Mouse (Mus musculus): ENCODE measurements around the gene Cacnb3. TPM values are rescaled to one million over a fixed set of nuclear protein-coding genes. Genes with fewer than 3 reads are reported as not detected.

The Cacnb3 gene
- polyA plus RNA-seq, 1 experiment from 2014 or later = 22.8 TPM

DNA sequence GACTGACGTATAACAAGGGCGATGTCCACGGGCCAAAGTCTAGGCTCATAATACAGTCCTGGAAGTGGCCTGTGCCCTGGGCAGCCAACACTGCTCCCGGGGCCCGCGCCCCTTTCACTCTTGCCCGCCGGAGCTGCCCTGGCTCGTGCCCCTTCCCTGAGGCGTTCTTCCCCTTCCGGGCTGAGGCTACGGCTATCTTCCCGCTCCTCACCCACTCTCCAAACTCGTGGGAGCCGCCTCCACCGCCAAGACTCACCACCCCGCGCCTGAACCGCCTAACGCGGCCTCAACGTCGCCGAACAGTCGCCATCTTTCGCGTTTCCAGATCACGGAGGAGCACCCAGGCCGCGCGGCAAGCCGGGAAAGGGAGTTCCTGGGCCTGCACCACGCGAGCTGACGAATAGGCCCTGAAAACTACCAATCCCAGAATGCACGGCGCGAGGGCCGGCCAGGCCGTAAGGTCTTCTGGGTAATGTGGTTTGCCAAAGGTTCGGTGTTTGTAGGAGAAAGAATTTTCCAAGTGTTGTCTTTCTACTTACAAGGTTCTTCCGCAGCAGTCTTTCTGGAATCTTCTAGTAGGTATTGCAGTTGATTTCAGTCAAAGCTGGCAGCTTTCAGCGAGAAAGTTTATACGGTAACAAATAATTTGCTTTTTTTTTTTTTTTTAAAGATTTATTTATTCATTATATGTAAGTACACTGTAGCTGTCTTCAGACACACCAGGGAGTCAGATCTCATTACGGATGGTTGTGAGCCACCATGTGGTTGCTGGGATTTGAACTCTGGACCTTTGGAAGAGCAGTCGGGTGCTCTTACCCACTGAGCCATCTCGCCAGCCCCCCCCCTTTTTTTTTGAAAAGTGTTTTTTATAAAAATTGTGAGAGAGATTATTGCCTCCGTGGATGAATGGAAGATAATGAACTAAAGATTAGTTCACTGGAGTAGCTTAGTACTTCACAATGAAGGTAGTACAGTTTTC, 32.2 kb downstream of the Cacnb3 start, which contains the start of gene Ddx23:
Ddx23 (minus strand) TSS at position 328 of the 979 bp plus-strand sequence.
- Histone ChIP-seq H3K9me3 (ENCODE audit: control insufficient read depth, low read length) (no peaks in the 10 kb centered on the region), H3K36me3 (ENCODE audit: control insufficient read depth, insufficient read depth, low read length) (peaks cover 8% of the 10 kb centered on the region), H3K4me2 (ENCODE audit: low read depth, low read length) (peak within 1 kb of the TSS; percentile 63), H3K27ac (ENCODE audit: low read length) (peak within 1 kb of the TSS; percentile 93), H3K4me3 (ENCODE audit: low read length) (peak within 1 kb of the TSS; percentile 75), H3K27me3 (replicated peaks; ENCODE audit: control insufficient read depth, insufficient read depth, low read length) (no peaks in the 10 kb centered on the region), H3K9ac (ENCODE audit: low read depth, low read length) (peak within 1 kb of the TSS; percentile 91), H3K4me1 (ENCODE audit: control insufficient read depth, insufficient read depth, low read length) (no peaks in the 10 kb centered on the region)
- ATAC-seq = peak; percentile 97
- WGBS = 4% methylated on average over 47 of the region's 48 CpGs

DNA sequence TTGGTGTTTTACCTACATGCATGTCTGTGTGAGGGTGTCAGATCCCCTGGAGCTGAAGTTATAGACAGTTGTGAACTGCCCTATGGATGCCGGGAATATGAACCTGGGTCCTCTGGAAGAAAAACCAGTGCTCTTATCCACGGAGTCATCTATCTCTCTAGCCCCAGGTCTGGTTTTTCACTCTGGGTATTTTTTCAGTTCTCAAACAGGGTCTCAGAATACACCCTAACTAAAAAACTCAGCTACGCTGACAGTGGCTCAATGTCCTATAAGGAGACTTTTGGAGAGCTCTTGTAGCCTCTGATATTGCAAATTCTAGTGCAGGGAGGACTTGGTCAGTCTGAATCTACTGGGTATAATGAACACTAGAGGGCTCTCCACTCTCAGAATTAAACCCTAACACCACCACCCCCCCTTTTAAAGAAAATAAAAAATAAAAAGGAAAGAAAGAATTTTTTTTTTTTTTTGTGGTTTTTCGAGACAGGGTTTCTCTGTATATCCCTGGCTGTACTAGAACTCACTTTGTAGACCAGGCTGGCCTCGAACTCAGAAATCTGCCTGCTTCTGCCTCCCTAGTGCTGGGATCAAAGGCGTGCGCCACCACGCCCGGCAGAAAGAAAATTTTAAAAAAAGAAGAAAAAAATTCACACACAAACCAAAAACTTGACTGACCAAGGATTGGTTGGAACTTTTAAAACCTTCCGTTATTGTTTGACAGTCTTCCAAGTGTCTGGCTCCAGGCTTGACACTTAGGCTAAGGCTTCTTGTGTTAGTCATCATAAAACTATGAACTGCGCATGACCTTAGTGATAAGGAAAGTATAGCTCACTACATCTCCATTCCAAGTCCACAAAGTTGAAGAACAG, 33.6 kb downstream of the Cacnb3 start:
- Histone ChIP-seq H3K9ac (ENCODE audit: low read depth, low read length) (no peak overlapping the region), H3K27me3 (replicated peaks; ENCODE audit: control insufficient read depth, insufficient read depth, low read length) (no peaks in the 10 kb centered on the region), H3K4me2 (ENCODE audit: low read depth, low read length) (no peak overlapping the region), H3K4me3 (ENCODE audit: low read length) (no peak overlapping the region), H3K4me1 (ENCODE audit: control insufficient read depth, insufficient read depth, low read length) (no peaks in the 10 kb centered on the region), H3K36me3 (ENCODE audit: control insufficient read depth, insufficient read depth, low read length) (no peaks in the 10 kb centered on the region), H3K27ac (ENCODE audit: low read length) (no peak overlapping the region), H3K9me3 (ENCODE audit: control insufficient read depth, low read length) (no peaks in the 10 kb centered on the region)
- 70% methylated on average over 11 of the region's 11 CpGs for whole genome bisulfite sequencing
- no peak for ATAC-seq

DNA sequence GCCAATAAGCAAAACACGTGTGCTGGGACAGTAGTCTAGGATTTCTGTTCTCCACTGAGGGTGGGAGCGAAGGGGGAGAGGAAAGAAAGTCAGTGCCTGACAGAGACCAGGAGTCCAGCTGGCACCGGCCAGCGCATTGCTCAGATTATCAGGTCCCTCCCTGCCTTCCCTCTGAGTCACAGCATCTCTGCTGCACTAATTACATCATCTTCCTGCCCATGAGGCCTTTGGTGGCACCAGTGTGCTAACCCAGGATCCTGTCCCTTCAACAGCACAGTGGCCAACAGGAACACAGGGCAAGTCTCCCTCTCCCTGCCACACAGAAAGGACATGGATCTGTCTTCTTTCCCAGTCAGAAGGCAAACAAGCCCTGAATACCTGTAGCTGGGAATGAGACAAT, 42.0 kb downstream of the Cacnb3 start:
- WGBS = 50% methylated on average over 4 of the region's 4 CpGs
- H3K4me3 ChIP-seq (ENCODE audit: low read length) = no peak overlapping the region
- H3K9ac ChIP-seq (ENCODE audit: low read depth, low read length) = no peak overlapping the region
- H3K9me3 ChIP-seq (ENCODE audit: control insufficient read depth, low read length) = no peaks in the 10 kb centered on the region
- peaks cover 12% of the 10 kb centered on the region for H3K4me1 ChIP-seq (ENCODE audit: control insufficient read depth, insufficient read depth, low read length)
- H3K36me3 ChIP-seq (ENCODE audit: control insufficient read depth, insufficient read depth, low read length) = no peaks in the 10 kb centered on the region
- peaks cover 23% of the 10 kb centered on the region for H3K27me3 ChIP-seq (replicated peaks; ENCODE audit: control insufficient read depth, insufficient read depth, low read length)
- no peak overlapping the region for H3K27ac ChIP-seq (ENCODE audit: low read length)
- ATAC-seq = no peak
- H3K4me2 ChIP-seq (ENCODE audit: low read depth, low read length) = no peak overlapping the region

DNA sequence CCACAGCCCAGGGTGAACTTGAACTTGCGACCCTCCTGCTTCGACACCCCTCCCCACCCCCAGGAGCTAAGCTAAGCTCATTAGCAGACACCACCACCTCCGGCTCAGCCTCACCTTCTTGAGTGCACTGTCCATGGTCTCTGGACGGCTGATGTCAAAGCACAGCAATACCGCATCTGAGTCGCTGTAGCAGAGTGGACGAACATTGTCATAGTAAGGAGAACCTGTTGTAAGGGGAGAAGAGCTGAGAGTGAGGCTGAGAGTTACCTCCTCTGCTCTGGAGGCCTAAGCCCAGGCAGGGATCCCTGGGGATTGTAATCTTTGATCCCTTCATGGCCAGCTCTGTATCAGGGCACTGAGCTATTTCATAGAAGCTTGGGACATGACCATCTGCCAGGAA, 43.1 kb downstream of the Cacnb3 start:
- Histone ChIP-seq H3K27ac (ENCODE audit: low read length) (no peak overlapping the region), H3K4me3 (ENCODE audit: low read length) (no peak overlapping the region), H3K9ac (ENCODE audit: low read depth, low read length) (no peak overlapping the region), H3K4me1 (ENCODE audit: control insufficient read depth, insufficient read depth, low read length) (peaks cover 13% of the 10 kb centered on the region), H3K27me3 (replicated peaks; ENCODE audit: control insufficient read depth, insufficient read depth, low read length) (peaks cover 28% of the 10 kb centered on the region), H3K9me3 (ENCODE audit: control insufficient read depth, low read length) (no peaks in the 10 kb centered on the region), H3K36me3 (ENCODE audit: control insufficient read depth, insufficient read depth, low read length) (no peaks in the 10 kb centered on the region), H3K4me2 (ENCODE audit: low read depth, low read length) (no peak overlapping the region)
- no peak for ATAC-seq
- WGBS = 79% methylated on average over 7 of the region's 7 CpGs

DNA sequence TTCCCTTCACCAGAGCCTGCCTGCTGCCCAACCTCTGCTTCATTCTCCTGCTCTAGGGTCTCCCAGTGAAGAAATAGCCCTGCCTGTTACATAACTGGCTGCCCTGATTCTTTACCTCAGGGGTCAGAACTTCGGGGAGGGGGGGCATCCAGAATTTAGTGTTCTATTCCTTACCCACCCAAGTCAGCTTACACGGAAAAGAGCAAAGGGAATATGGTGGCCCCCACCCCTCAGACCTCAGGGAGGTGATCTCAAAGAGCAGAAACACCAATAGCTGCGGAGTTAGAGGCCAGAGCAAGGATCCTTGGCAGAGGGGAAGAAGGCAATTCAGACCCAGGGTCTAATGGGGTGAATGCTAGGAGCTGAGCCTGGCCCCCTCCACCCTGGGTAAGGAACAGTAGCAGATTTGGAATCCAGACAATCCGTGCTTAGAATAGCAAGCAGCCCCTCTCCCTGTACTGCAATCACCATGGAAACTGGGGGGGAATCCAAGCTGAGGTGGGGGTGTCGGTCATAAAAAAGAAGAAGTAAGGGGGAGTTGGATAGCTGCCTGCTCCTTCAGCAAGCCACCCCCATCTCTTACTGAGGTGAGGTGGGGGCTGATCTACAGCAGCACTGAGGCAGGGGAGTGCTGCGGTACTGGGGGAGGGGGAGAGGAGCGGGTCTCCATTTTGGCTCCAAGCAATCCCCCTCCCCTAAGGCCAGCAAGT, 43.8 kb downstream of the Cacnb3 start:
- no peak for ATAC-seq
- no peaks in the 10 kb centered on the region for H3K9me3 ChIP-seq (ENCODE audit: control insufficient read depth, low read length)
- no peak overlapping the region for H3K27ac ChIP-seq (ENCODE audit: low read length)
- H3K27me3 ChIP-seq (replicated peaks; ENCODE audit: control insufficient read depth, insufficient read depth, low read length) = peaks cover 28% of the 10 kb centered on the region
- H3K4me2 ChIP-seq (ENCODE audit: low read depth, low read length) = no peak overlapping the region
- peaks cover 13% of the 10 kb centered on the region for H3K4me1 ChIP-seq (ENCODE audit: control insufficient read depth, insufficient read depth, low read length)
- WGBS = 40% methylated on average over 7 of the region's 7 CpGs
- H3K4me3 ChIP-seq (ENCODE audit: low read length) = no peak overlapping the region
- no peak overlapping the region for H3K9ac ChIP-seq (ENCODE audit: low read depth, low read length)
- no peaks in the 10 kb centered on the region for H3K36me3 ChIP-seq (ENCODE audit: control insufficient read depth, insufficient read depth, low read length)

DNA sequence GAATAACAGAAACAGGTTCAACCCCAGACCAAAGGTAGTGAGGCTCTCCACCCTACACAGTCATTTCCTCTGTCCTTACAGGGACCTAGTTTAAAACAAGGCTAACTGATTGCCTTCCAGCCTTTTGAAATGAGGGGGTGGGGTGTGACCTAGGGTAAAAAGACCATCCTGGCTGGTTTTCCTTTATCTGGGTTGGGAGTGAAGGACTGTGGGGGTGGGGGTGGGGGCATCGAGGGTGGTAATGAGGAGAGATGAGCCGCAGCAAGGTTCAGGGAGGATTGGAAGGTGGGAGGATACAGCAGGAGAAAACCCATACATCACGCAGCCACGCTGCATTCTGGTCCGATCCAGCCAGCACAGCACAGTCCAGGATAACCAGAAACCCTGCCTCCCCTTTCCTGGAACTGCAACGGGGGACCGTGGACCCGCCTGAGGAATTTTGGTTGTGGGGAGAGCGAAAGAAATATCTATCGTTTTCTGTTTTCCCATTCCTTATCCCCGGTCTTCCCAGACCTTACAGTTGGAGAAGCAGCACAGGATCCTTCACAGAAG, 44.4 kb downstream of the Cacnb3 start:
- ATAC-seq = no peak
- Histone ChIP-seq H3K9ac (ENCODE audit: low read depth, low read length) (no peak overlapping the region), H3K4me1 (ENCODE audit: control insufficient read depth, insufficient read depth, low read length) (peaks cover 13% of the 10 kb centered on the region), H3K4me2 (ENCODE audit: low read depth, low read length) (no peak overlapping the region), H3K36me3 (ENCODE audit: control insufficient read depth, insufficient read depth, low read length) (no peaks in the 10 kb centered on the region), H3K27ac (ENCODE audit: low read length) (no peak overlapping the region), H3K27me3 (replicated peaks; ENCODE audit: control insufficient read depth, insufficient read depth, low read length) (peaks cover 28% of the 10 kb centered on the region), H3K9me3 (ENCODE audit: control insufficient read depth, low read length) (no peaks in the 10 kb centered on the region), H3K4me3 (ENCODE audit: low read length) (no peak overlapping the region)
- 35% methylated on average over 11 of the region's 11 CpGs for WGBS

DNA sequence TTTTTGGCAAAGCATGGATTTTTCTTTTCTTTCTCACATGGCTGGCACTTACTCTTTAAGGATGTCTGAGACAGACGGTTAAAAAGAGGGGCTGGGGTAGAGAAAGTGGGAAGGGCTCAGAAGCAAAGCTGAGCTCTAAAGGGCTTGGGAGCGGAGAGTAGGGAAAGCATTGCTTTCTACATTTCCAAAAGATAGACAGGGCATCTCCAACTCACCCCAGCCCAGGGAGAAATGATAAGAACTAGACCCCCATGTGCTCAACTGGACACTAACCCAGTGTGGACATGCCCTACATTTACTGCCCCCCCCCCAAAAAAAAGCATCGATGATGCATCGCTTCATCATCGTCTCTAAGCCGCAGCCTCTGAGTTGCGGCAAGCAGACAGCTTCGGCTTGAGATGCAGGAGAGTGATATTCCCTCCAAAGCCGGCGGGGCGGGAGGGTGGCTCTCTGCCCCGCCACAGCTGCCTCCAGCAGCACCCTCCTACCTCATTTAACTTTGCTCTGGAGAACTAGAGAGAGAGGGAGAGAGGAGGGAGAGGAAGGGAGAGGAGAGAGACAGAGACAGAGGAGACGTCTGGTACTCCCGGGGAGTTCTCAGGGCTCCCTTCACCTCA, 45.1 kb downstream of the Cacnb3 start:
- H3K9ac ChIP-seq (ENCODE audit: low read depth, low read length) = no peak overlapping the region
- 0 out of 2 replicates have a peak overlapping the region, but pooled peaks have one; percentile 2 for H3K4me2 ChIP-seq (ENCODE audit: low read depth, low read length)

DNA sequence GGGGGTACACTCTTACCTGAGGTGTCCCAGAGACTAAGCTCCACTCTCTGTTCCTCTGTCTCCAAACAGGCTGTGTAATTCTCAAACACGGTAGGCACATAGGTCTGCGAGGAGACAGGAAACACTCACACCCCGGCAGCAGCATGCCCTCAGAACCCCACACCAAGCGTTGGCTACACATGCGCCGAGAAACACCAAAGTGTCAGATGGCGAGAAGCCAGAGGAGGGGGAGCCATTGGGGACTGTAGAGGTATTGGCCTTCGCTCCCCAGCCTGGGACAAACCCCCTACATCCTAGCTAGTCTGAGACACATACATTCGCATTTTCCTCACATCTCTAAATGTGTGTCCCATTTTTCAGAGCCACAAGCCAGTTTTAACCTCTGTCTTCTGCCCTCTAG, 45.8 kb downstream of the Cacnb3 start:
- no peak for ATAC-seq
- no peaks in the 10 kb centered on the region for H3K36me3 ChIP-seq (ENCODE audit: control insufficient read depth, insufficient read depth, low read length)
- WGBS = 3% methylated on average over 9 of the region's 9 CpGs
- H3K4me2 ChIP-seq (ENCODE audit: low read depth, low read length) = peak overlapping the region; percentile 90
- H3K27ac ChIP-seq (ENCODE audit: low read length) = no peak overlapping the region
- peaks cover 13% of the 10 kb centered on the region for H3K4me1 ChIP-seq (ENCODE audit: control insufficient read depth, insufficient read depth, low read length)
- H3K27me3 ChIP-seq (replicated peaks; ENCODE audit: control insufficient read depth, insufficient read depth, low read length) = peaks cover 28% of the 10 kb centered on the region
- H3K4me3 ChIP-seq (ENCODE audit: low read length) = peak overlapping the region; percentile 47
- H3K9ac ChIP-seq (ENCODE audit: low read depth, low read length) = peak overlapping the region; percentile 46; the same call in 1 of the 2 replicates
- H3K9me3 ChIP-seq (ENCODE audit: control insufficient read depth, low read length) = no peaks in the 10 kb centered on the region

More for the DNA sequence above, 45.1 kb downstream of the Cacnb3 start:
- no peaks in the 10 kb centered on the region for H3K36me3 ChIP-seq (ENCODE audit: control insufficient read depth, insufficient read depth, low read length)
- peaks cover 28% of the 10 kb centered on the region for H3K27me3 ChIP-seq (replicated peaks; ENCODE audit: control insufficient read depth, insufficient read depth, low read length)
- H3K4me1 ChIP-seq (ENCODE audit: control insufficient read depth, insufficient read depth, low read length) = peaks cover 13% of the 10 kb centered on the region
- H3K9me3 ChIP-seq (ENCODE audit: control insufficient read depth, low read length) = no peaks in the 10 kb centered on the region
- H3K27ac ChIP-seq (ENCODE audit: low read length) = no peak overlapping the region
- peak overlapping the region; percentile 8; the same call in 1 of the 2 replicates for H3K4me3 ChIP-seq (ENCODE audit: low read length)
- WGBS = 6% methylated on average over 14 of the region's 14 CpGs
- no peak for ATAC-seq

Measured in intestine, embryonic 16.5 days (tissue).